Mouse (Mus musculus): ENCODE results near the gene Eif6. TPM values are rescaled to one million over a fixed set of nuclear protein-coding genes. Genes with fewer than 3 reads are reported as not detected.

The Eif6 gene
- total and polyA plus RNA-seq, 2 experiments from 2014 or later, result 91.9 to 145 TPM

DNA sequence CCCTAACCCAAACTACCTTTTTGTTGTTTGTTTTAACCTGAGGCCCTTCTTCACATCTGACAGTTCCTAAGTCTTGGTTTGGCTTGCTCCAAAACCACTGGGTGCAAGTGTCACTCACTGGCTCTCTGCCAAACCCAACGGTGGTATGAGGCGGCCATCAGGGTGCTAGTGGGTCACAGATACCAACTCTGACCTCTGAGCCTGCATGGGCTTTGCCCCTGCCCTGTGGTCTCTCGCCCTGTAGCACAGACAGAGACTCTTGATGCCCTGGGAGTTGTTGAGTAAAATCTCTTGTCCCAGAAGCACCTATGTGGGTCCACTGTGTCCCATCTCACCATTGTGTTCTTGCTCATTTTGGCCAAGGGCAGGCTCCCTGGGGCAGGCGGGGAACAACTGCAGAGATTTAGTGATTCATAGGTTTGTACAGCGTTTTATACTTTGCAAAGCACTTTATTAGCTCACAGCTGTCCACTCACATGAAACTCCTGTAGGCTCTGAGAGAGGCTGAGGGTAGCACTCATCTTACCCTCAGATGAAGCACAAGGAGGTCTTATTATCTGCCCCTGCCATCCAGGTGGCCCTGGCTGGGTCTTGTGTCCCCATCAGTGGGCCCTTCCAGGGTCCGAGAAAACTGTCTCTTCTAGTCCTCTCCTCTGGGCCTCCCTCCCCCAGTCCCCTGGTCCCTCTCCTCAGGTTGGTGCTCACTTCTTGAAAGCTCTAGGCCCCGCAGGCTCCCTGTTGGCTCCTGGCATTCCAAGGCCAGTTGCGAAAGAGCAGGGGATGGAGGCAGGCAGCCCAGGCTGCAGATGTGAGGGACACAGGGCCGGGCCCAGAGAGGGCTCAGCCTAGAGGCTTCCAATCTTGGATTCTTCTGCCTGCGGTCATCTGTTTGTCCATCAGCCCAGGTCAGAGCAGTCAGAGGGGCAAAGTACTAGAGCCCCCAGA, 9.2 kb downstream of the Eif6 start:
- Histone ChIP-seq H3K27me3 (ENCODE audit: insufficient read depth, low read length) (no peaks in the 10 kb centered on the region), H3K9me3 (ENCODE audit: low read length) (no peaks in the 10 kb centered on the region), H3K27ac (ENCODE audit: low read depth, low read length) (peak overlapping the region; percentile 81; the same call in 1 of the 2 replicates), H3K9ac (peak overlapping the region; percentile 79), H3K4me1 (ENCODE audit: insufficient read depth) (peaks cover 6% of the 10 kb centered on the region; the same call in 1 of the 2 replicates), H3K36me3 (ENCODE audit: insufficient read depth) (peaks cover 43% of the 10 kb centered on the region), H3K4me3 (ENCODE audit: low read depth, low read length) (peak overlapping the region; percentile 54; the same call in 1 of the 2 replicates), H3K4me2 (ENCODE audit: low read depth) (peak overlapping the region; percentile 93)
- no peak for ATAC-seq
- 79% methylated on average over 10 of the region's 10 CpGs for WGBS
- DNase-seq, result no peak
- no peak for TF ChIP-seq CTCF (IDR thresholded peaks at IDR 0.05; ENCODE audit: low read depth)

DNA sequence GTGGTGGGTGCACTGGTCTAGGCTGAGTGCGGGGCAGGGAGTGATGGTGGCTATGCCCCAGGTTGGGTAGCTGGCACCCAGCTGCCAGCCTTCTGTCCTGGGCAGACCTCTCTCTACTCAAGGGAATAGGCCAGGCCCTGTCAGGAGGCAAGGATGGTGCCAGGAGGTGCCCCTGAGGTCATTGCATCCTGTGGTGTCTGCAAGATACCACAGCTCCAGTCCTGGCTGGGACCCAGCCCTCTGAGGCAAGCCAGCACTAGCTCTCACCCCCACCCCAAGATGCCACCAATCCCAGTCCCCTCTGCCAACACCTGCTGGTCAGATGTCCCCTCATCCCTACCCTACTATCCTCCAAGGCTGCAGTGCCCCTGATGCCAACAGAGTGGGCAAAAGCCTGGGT, 10.5 kb downstream of the Eif6 start:
- Histone ChIP-seq H3K4me2 (ENCODE audit: low read depth) (no peak overlapping the region), H3K4me3 (ENCODE audit: low read depth, low read length) (no peak overlapping the region), H3K27ac (ENCODE audit: low read depth, low read length) (no peak overlapping the region), H3K9ac (no peak overlapping the region), H3K4me1 (ENCODE audit: insufficient read depth) (peaks cover 6% of the 10 kb centered on the region; the same call in 1 of the 2 replicates), H3K36me3 (ENCODE audit: insufficient read depth) (peaks cover 36% of the 10 kb centered on the region), H3K9me3 (ENCODE audit: low read length) (no peaks in the 10 kb centered on the region), H3K27me3 (ENCODE audit: insufficient read depth, low read length) (no peaks in the 10 kb centered on the region)
- TF ChIP-seq CTCF (IDR thresholded peaks at IDR 0.05; ENCODE audit: low read depth), result no peak
- no peak for DNase-seq
- no peak for ATAC-seq
- WGBS, result 87% methylated on average over 1 of the region's 1 CpGs

DNA sequence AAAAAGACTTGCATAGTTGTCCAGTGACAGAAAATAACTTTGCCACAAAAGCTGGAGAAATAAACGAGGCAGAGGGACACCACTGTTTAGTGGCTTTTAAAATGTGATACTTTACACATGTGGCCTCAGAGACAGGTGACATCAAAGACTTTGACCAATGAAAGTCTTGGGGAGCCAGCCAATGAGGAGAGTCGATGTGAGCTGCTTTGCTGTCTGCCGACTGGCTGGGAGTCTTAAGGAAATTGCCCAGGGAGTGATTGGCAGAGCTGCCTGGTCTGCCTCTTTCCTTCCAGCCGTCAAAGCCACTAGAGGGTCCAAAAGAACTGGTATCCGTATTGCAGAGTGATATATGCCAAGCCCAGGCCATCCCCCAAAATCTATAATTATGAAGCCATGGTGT, 11.9 kb downstream of the Eif6 start:
- 33% methylated on average over 5 of the region's 5 CpGs for WGBS
- no peak for TF ChIP-seq CTCF (IDR thresholded peaks at IDR 0.05; ENCODE audit: low read depth)

DNA sequence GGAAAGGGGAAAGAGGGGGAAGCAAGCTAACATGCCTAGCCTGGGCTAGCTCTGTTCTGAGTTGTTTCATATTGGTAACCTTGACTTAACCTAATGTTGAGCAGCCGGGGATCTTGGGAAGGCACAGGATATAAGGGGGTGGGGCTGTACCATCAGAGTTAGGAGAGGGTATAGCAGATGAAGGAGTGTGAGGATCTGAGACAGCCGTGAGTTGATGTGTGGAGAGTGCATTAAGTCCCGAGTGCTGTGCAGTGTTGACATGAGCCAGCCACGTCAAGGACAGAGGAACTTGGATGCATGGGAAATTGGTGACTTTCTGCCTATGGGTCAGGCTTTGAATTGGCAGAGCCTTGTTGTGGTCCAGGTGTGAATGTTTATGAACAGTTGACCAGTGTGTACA, 14.1 kb downstream of the Eif6 start:
- no peaks in the 10 kb centered on the region for H3K27me3 ChIP-seq (ENCODE audit: insufficient read depth, low read length)
- ATAC-seq (no peak), DNase-seq (no peak)
- H3K4me2 ChIP-seq (ENCODE audit: low read depth), result no peak overlapping the region
- peaks cover 52% of the 10 kb centered on the region for H3K36me3 ChIP-seq (ENCODE audit: insufficient read depth)
- H3K4me1 ChIP-seq (ENCODE audit: insufficient read depth), result no peaks in the 10 kb centered on the region
- H3K27ac ChIP-seq (ENCODE audit: low read depth, low read length), result no peak overlapping the region
- H3K9me3 ChIP-seq (ENCODE audit: low read length), result no peaks in the 10 kb centered on the region
- H3K4me3 ChIP-seq (ENCODE audit: low read depth, low read length), result no peak overlapping the region
- no peak overlapping the region for H3K9ac ChIP-seq
- 87% methylated on average over 4 of the region's 4 CpGs for WGBS
- TF ChIP-seq CTCF (IDR thresholded peaks at IDR 0.05; ENCODE audit: low read depth), result no peak

More for the DNA sequence above, 11.9 kb downstream of the Eif6 start:
- Histone ChIP-seq H3K4me1 (ENCODE audit: insufficient read depth) (peaks cover 6% of the 10 kb centered on the region; the same call in 1 of the 2 replicates), H3K4me3 (ENCODE audit: low read depth, low read length) (no peak overlapping the region), H3K4me2 (ENCODE audit: low read depth) (no peak overlapping the region), H3K27me3 (ENCODE audit: insufficient read depth, low read length) (no peaks in the 10 kb centered on the region), H3K9ac (no peak overlapping the region), H3K9me3 (ENCODE audit: low read length) (no peaks in the 10 kb centered on the region), H3K36me3 (ENCODE audit: insufficient read depth) (peaks cover 41% of the 10 kb centered on the region), H3K27ac (ENCODE audit: low read depth, low read length) (no peak overlapping the region)
- ATAC-seq (no peak), DNase-seq (no peak)

DNA sequence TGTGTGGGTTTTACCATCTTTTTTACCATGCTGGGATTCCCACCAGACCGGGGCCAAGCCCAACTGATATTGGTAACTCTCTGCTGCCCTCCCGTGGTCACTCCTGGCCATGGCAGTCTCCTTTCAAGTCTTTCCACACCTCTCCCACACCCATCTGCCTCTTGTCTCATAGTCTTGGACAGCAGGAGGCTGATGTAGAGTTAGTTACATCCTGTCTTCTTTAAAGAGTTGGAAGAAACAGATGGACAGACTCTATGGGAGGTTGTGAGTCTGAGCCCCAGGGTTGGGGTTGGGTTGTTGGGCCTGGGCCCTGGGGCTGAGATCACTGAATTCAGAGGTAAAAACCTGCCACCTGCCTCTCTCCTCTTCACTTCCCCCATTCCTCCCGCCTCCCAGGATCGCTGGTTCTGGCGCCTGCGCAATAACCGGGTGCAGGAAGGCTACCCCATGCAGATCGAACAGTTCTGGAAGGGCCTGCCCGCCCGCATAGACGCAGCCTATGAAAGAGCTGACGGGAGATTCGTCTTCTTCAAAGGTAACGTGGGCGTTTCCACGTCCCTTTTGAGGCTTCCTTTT, 14.8 kb downstream of the Eif6 start:
- DNase-seq, result peak; percentile 79
- H3K36me3 ChIP-seq (ENCODE audit: insufficient read depth), result peaks cover 56% of the 10 kb centered on the region
- no peaks in the 10 kb centered on the region for H3K4me1 ChIP-seq (ENCODE audit: insufficient read depth)
- no peak overlapping the region for H3K4me2 ChIP-seq (ENCODE audit: low read depth)
- ATAC-seq, result peak; percentile 40; the same call in 1 of the 2 replicates
- 44% methylated on average over 16 of the region's 16 CpGs for WGBS
- H3K27me3 ChIP-seq (ENCODE audit: insufficient read depth, low read length), result no peaks in the 10 kb centered on the region
- H3K9ac ChIP-seq, result no peak overlapping the region
- H3K9me3 ChIP-seq (ENCODE audit: low read length), result no peaks in the 10 kb centered on the region
- H3K27ac ChIP-seq (ENCODE audit: low read depth, low read length), result no peak overlapping the region
- TF ChIP-seq CTCF (IDR thresholded peaks at IDR 0.05; ENCODE audit: low read depth), result peak; percentile 84
- H3K4me3 ChIP-seq (ENCODE audit: low read depth, low read length), result no peak overlapping the region

DNA sequence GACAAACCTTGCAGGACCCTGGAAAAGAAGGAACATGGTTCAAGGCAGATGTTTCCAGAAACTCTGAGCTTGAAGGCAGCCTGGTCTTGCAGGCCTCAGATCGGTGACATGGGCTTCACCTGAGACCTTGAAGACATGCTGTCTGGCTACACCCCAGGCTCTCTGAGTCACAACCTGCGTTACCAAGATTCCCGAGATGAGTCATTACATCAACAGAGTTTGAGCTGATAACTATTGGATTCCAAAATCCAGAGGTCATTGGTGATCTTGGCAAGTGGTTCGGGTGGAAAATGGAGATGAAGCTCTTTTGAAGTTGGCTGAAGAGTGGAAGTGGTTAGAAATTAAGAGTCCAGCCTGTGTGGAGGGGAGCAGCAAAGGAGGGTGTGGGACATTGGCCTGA, 17.1 kb downstream of the Eif6 start:
- no peak overlapping the region for H3K9ac ChIP-seq
- no peaks in the 10 kb centered on the region for H3K27me3 ChIP-seq (ENCODE audit: insufficient read depth, low read length)
- no peak for TF ChIP-seq CTCF (IDR thresholded peaks at IDR 0.05; ENCODE audit: low read depth)
- H3K9me3 ChIP-seq (ENCODE audit: low read length), result no peaks in the 10 kb centered on the region
- H3K4me1 ChIP-seq (ENCODE audit: insufficient read depth), result no peaks in the 10 kb centered on the region
- peaks cover 47% of the 10 kb centered on the region for H3K36me3 ChIP-seq (ENCODE audit: insufficient read depth)
- H3K4me2 ChIP-seq (ENCODE audit: low read depth), result no peak overlapping the region
- 87% methylated on average over 4 of the region's 4 CpGs for WGBS
- no peak for DNase-seq
- no peak overlapping the region for H3K27ac ChIP-seq (ENCODE audit: low read depth, low read length)
- H3K4me3 ChIP-seq (ENCODE audit: low read depth, low read length), result no peak overlapping the region
- ATAC-seq, result no peak

DNA sequence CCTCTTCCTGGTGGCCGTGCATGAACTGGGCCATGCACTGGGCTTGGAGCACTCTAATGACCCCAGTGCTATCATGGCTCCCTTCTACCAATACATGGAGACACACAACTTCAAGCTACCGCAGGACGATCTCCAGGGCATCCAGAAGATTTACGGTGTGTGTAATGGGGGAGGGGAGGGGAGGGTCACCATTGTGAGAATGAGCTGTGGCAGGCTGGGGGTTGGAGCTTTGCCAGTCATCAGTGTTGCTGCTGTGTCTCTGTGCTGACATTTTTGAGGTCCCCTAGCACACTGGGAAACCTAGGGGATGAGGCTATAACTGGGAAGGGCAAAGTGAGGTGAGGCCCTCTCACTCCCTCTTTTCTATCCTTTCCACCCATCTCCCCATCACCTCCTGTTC, 19.3 kb downstream of the Eif6 start:
- Histone ChIP-seq H3K36me3 (ENCODE audit: insufficient read depth) (peaks cover 39% of the 10 kb centered on the region), H3K4me3 (ENCODE audit: low read depth, low read length) (no peak overlapping the region), H3K4me2 (ENCODE audit: low read depth) (no peak overlapping the region), H3K27ac (ENCODE audit: low read depth, low read length) (no peak overlapping the region), H3K9me3 (ENCODE audit: low read length) (no peaks in the 10 kb centered on the region), H3K9ac (no peak overlapping the region), H3K27me3 (ENCODE audit: insufficient read depth, low read length) (no peaks in the 10 kb centered on the region), H3K4me1 (ENCODE audit: insufficient read depth) (no peaks in the 10 kb centered on the region)
- no peak for TF ChIP-seq CTCF (IDR thresholded peaks at IDR 0.05; ENCODE audit: low read depth)
- ATAC-seq (no peak), DNase-seq (no peak)
- 77% methylated on average over 4 of the region's 4 CpGs for WGBS
